In the genomic region with DNA sequence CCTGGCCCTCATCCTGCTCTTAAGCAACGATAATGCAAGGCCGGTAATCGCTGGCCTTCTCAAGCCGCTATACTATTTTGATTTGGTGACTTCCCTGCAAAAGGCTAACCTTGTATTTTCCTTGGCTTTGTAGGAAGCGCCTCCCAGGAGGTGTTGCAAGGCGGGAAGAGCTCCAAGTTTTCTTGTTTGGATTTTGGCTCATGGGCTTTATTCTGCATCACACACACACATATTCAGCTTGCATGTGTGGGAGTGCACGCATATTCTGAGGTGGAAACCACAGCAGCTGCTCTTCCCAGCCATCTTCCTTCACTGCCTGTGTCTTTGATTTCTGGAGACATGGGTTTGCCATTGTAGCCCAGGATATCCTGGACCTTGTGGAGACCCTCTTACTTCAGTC, we compare ENCODE assay signal across 14 mouse cellular contexts.
DNase-seq lines count a peak whose midpoint lies in the region; ATAC-seq lines count a peak whose summit lies in the region.
"Had no signal": no experiment of that assay in that cellular context is flagged by ENCODE, and none has a peak within 500 bp of the region (broad histone marks: within the 10 kb centered on the region; RNA-seq: fewer than 3 reads in every experiment).

No protein-coding gene starts in this region.

- DNase-seq in frontal cortex, postnatal 10 days (ENCODE audit: low spot score in 2 of 2) = no peak
- DNase-seq in right cerebral cortex, adult 18-20 months = peak; percentile 71
- no peak for DNase-seq in right cerebral cortex, postnatal 4 days
- DNase-seq in left cerebral cortex, adult 9 months (ENCODE audit: low spot score in 2 of 2) = peak; percentile 28 to 61
- DNase-seq in telencephalon, adult 2 months (ENCODE audit: low read depth, low spot score) = peak; percentile 74
- DNase-seq in cerebellum, adult 9-10 months = no peak
- no peak for DNase-seq in retina, postnatal 1 day
- DNase-seq: adrenal gland, postnatal 36 days; gastrocnemius, postnatal 10 days; heart, postnatal 10 days; kidney, adult 9 months; lung, adult 18-20 months had no signal

- peak; percentile 88 for ATAC-seq in frontal cortex, adult (ENCODE audit: low TSS enrichment)
- ATAC-seq: forebrain, embryonic 14.5 days had no signal

Comparison
In these comparisons a context has a peak if more than half of its experiments do, and no peak if none do; other contexts are left out.
1. DNase-seq: peak in right cerebral cortex, adult 18-20 months (single experiment), left cerebral cortex, adult 9 months (2 of 2) and telencephalon, adult 2 months (single experiment); none in frontal cortex, postnatal 10 days (0 of 2), right cerebral cortex, postnatal 4 days (single experiment), cerebellum, adult 9-10 months (single experiment) and retina, postnatal 1 day (single experiment).